Mouse (Mus musculus) layer of hippocampus, adult 11-12 months (tissue): ENCODE data around the gene Zfp598.
A peak's percentile ranks its signal among the peaks of the same experiment; 100 is the strongest.

Source experiments
- DNase-seq: peaks from one replicate; pipeline ENCODE4 v3.0.0; 2022; ENCODE audit warnings: low spot score

The Zfp598 gene

GRCm38 (mm10) chr17:24722220-24722924, 52.9 kb downstream of the Zfp598 start:
- DNase-seq = no peak

DNA sequence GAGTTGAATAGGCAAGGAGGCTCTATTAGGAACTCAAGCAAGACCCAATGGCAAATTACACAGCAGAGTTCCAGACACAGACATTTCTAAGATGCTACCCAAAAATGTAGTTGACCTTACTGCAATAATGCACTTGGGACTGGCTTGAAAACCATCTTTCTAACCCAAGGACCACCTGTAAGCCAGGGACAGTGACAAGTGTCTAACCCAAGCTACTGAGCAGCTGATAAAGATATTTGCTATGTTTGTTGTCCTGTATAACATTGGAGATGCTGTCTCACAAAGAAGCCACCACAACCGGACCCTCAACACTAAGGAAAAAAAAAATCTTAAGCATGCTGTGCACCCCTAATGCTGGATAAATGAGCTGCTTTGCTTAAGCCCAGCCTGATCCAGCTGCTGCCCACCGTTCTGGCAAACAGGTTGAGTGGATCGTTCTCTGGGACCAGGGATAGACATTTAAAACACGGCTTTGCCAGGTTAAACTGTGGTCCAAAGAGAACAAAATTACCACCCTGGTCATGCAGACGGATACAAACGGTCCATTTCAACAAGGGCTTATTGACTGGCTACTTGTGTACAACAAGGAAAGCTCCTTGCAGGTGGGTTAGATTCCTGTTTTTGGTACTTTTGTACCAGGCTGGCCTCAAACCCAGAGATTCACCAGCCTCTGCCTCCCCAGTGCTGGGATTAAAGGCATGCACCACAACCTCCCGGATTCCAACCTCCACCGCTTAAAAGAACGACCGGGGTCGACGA, 53.8 kb downstream of the Zfp598 start:
- DNase-seq = no peak

DNA sequence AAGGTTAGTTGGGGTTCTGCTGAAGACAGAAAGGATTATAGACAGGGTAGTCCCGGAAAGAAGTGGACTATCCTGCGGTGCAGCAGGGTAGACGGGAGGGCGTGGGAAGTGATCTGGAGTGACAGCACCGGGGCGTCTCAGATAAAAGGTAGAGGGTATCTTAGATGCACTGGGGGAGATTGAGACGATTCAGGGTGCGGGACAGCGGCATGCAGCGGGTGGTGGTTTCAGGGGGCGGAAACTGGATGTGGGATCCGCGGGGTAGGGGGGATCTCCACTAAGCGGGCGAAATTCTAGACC, 54.3 kb downstream of the Zfp598 start:
- no peak for DNase-seq

- peak; percentile 98 for DNase-seq
Measured at GRCm38 (mm10) chr17:24724184-24724583, 54.7 kb downstream of the Zfp598 start, which contains the start of gene Ndufb10. Gene Ndufb10 (minus strand): TSS chr17:24724478.

GRCm38 (mm10) chr17:24725637-24726390, 56.3 kb downstream of the Zfp598 start:
- no peak for DNase-seq

- no peak for DNase-seq
Measured at GRCm38 (mm10) chr17:24727618-24728017, 58.1 kb downstream of the Zfp598 start, which contains the start of gene Rpl3l. Gene Rpl3l (plus strand): TSS chr17:24727820.

- no peak for DNase-seq
Measured at GRCm38 (mm10) chr17:24728184-24728583, 58.7 kb downstream of the Zfp598 start.

DNA sequence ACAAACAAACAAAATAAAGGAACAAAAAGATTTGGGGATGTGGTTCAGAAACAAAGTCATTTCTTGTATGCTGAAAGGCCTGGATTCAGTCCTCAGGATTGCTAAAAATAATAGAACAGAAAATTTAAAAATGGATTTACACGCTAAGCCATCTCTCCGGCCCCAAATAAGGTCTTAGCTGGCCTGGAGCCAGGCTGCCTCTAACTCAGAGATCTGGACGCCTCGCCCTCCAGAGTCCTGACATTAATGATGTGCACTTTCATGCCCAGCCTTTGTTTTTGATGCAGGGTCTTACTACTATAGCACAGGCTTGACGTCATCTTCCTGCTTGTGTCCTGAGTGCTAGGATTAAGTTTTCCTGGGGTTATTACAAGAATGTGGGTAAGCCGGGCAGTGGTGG, 59.6 kb downstream of the Zfp598 start:
- DNase-seq = no peak

DNA sequence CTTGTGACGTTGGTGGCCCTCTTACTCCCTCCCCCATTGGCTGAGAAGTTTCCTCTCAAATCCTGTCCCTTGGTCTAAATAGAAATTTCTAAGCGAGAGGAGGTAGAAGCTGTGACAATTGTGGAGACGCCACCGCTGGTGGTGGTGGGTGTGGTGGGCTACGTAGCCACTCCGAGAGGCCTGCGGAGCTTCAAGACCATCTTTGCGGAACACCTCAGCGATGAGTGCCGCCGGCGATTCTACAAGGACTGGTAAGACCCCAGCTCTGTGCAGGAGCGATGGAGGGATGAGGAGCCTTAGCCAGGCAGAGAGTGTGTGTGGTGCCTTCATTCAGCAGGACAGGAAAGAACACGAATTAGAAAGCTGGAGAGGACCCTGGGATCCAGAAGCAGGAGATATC, 61.3 kb downstream of the Zfp598 start:
- no peak for DNase-seq
